Mouse (Mus musculus): ENCODE data around the gene Nelfe. TPM values are rescaled to one million over a fixed set of nuclear protein-coding genes. Genes with fewer than 3 reads are reported as not detected.
A peak's percentile ranks its signal among the peaks of the same experiment; 100 is the strongest.
"Not testable (repeated sequence)": the region's sequence is repeated elsewhere in the genome, so short reads cannot be mapped to it uniquely, and the experiment has no call there.

The Nelfe gene
- polyA plus RNA-seq, 1 experiment, result 173 TPM

DNA sequence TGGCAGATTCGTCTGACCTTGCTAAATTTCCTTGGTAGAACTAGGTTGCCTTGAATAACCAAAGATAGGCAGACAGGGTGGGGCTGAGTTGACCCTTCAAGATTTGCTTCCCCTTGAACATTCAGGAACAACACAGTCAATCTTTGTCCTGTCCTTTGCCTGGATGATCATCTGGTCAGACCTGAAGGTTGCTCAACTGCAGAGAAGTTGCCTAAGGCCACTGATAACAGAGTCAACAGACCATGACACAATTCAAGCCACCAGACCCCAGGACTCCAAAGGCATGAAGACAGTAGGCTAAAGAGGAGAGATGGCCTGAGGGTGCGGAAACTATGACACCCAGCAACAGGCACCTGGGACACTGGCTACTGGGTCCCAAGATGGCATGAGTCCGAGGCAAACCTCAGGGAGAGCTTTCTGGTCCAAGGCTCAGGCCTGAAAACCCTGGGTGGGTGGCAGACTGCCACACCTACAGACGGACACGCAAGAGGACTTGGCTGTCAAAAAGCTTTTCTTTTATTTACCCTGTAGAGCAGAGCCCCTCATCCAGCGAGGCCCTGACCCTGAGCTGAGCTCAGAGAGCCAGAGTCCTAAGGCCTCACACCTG lies 41.5 kb upstream of the Nelfe start:
- H3K4me3 ChIP-seq (ENCODE audit: control insufficient read depth, low read depth, low read length), result no peak overlapping the region
- TF ChIP-seq POLR2A (IDR thresholded peaks at IDR 0.05; ENCODE audit: control insufficient read depth, low read depth, low read length), result no peak
- H3K4me1 ChIP-seq (ENCODE audit: control insufficient read depth, insufficient read depth, low read length), result no peaks in the 10 kb centered on the region; the same call in 1 of the 2 replicates
- no peaks in the 10 kb centered on the region for H3K36me3 ChIP-seq (ENCODE audit: control insufficient read depth, insufficient read depth, low read length)
- no peak overlapping the region for H3K27ac ChIP-seq (ENCODE audit: control insufficient read depth, insufficient read depth, low read depth, low read length)
- no peaks in the 10 kb centered on the region for H3K27me3 ChIP-seq (ENCODE audit: control insufficient read depth, insufficient read depth, low read length)

DNA sequence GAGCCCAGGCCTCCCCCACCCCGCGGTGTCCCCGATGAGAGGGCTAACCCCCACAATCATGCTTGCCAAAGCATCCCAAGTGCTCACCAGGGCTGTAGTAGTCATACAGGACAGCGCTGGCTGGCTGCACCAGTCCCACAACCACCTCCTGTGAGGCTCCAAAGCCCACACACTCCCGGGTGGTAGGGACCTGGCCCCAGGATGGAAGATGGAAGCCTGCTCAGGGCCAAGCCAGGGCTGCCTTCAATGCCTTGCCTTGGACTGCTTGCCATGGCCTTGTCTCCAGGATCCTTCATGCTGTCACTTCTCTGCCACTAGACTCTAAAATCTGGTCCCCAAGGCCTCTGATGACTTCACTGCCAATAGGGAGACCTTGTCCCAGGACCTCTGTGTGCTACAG lies 39.8 kb upstream of the Nelfe start:
- not testable (repeated sequence) for H3K4me1 ChIP-seq (ENCODE audit: control insufficient read depth, insufficient read depth, low read length); H3K4me3 ChIP-seq (ENCODE audit: control insufficient read depth, low read depth, low read length); H3K27ac ChIP-seq (ENCODE audit: control insufficient read depth, insufficient read depth, low read depth, low read length); H3K27me3 ChIP-seq (ENCODE audit: control insufficient read depth, insufficient read depth, low read length); H3K36me3 ChIP-seq (ENCODE audit: control insufficient read depth, insufficient read depth, low read length)

DNA sequence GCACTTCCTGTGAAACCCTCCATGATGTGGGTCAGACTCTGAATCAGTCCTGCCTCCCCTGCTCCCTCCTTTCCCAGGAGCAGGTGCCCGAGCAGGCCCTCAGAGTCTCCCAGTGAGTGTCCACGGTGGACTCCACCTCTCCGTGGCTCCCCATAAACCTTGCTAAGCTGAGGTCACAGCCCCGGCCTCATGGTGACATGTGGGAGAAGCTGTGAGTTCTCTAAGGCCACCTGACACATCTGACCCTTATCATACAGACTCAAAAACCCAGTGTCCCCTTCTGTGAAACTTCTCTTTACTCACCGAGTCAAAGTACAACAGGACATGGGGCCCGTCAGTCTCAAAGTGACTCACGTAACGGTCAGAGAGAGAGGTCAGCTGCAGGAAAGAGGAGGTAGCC lies 39.4 kb upstream of the Nelfe start:
- not testable (repeated sequence) for H3K36me3 ChIP-seq (ENCODE audit: control insufficient read depth, insufficient read depth, low read length); H3K4me3 ChIP-seq (ENCODE audit: control insufficient read depth, low read depth, low read length); H3K4me1 ChIP-seq (ENCODE audit: control insufficient read depth, insufficient read depth, low read length); H3K27ac ChIP-seq (ENCODE audit: control insufficient read depth, insufficient read depth, low read depth, low read length); H3K27me3 ChIP-seq (ENCODE audit: control insufficient read depth, insufficient read depth, low read length)

DNA sequence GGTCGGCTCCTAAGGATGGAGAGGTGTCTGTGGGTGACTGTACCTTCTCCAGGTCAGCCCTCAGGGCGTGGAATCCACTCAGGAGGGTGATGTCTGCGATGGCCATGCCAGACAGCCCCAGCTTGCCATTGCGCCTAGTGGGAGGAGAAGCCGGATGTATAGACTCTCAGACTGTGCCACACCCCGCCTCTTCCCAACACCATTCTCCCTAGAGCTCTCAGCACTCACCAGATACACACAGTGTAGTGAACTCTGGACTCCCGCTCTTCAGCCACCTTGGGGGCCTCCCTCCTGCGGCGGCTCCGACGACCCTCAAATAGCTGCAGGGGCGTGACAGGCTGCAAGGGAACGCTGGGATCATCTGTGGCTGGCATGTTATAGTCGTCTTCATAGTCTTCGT lies 38.9 kb upstream of the Nelfe start:
- Histone ChIP-seq H3K4me1 (ENCODE audit: control insufficient read depth, insufficient read depth, low read length) (peaks cover 4% of the 10 kb centered on the region), H3K4me3 (ENCODE audit: control insufficient read depth, low read depth, low read length) (no peak overlapping the region), H3K27me3 (ENCODE audit: control insufficient read depth, insufficient read depth, low read length) (no peaks in the 10 kb centered on the region), H3K27ac (ENCODE audit: control insufficient read depth, insufficient read depth, low read depth, low read length) (no peak overlapping the region), H3K36me3 (ENCODE audit: control insufficient read depth, insufficient read depth, low read length) (no peaks in the 10 kb centered on the region)
- TF ChIP-seq POLR2A (IDR thresholded peaks at IDR 0.05; ENCODE audit: control insufficient read depth, low read depth, low read length) (no peak), CTCF (IDR thresholded peaks at IDR 0.05; ENCODE audit: control insufficient read depth, insufficient read depth, insufficient replicate concordance, low read depth, low read length) (no peak)

DNA sequence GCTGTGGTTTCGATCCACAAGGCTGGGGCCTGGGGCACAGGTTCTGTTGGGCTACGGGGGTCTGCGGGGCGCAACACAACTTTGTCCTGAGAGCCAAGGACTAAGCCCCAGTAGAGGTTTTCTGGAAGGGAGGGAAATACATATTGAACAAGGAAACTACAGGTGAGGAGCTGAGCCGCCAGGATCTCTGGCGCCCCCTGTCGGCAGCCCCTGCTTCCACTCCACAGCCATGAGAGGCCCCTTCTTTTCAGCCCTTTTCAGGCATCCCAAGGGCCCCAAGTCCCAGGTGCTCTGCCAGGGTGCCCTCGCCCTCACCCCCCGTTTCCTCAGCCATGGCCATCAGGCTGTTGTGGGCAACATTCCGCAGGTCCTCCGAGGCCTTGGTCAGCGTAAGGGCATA lies 36.4 kb upstream of the Nelfe start:
- peak; percentile 61 for TF ChIP-seq CTCF (IDR thresholded peaks at IDR 0.05; ENCODE audit: control insufficient read depth, insufficient read depth, insufficient replicate concordance, low read depth, low read length)
- H3K36me3 ChIP-seq (ENCODE audit: control insufficient read depth, insufficient read depth, low read length); H3K4me1 ChIP-seq (ENCODE audit: control insufficient read depth, insufficient read depth, low read length); H3K4me3 ChIP-seq (ENCODE audit: control insufficient read depth, low read depth, low read length); H3K27me3 ChIP-seq (ENCODE audit: control insufficient read depth, insufficient read depth, low read length); H3K27ac ChIP-seq (ENCODE audit: control insufficient read depth, insufficient read depth, low read depth, low read length): not testable (repeated sequence)

DNA sequence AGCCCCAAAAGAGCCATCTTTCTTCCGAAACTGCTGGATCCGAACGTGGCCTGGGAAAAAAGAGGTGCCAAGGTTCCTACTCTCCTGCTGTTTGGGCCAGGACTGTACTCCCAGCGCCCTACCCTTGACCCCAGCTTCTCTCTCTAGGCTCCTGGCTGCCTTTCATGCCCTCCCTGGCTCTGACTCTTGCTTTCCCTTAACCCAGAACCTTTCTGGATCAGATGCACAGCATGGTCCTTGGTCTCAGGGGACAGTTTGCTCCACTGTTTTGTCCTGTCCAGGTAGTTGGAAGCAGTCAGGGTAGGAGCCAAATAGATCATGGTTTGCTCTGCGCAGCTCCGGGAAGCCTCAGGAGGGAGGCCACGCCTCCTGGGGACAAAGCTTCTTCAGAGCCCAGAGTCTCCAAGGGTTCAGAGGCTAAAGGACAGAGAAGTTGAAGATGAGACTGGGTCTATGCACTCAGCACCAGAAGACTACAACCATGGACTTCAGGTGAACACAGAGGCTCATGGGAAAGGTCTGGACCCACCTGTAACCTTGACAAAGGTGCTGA lies 35.3 kb upstream of the Nelfe start:
- H3K4me3 ChIP-seq (ENCODE audit: control insufficient read depth, low read depth, low read length), result no peak overlapping the region
- no peaks in the 10 kb centered on the region for H3K36me3 ChIP-seq (ENCODE audit: control insufficient read depth, insufficient read depth, low read length)
- TF ChIP-seq POLR2A (IDR thresholded peaks at IDR 0.05; ENCODE audit: control insufficient read depth, low read depth, low read length) (no peak), CTCF (IDR thresholded peaks at IDR 0.05; ENCODE audit: control insufficient read depth, insufficient read depth, insufficient replicate concordance, low read depth, low read length) (no peak)
- peaks cover 4% of the 10 kb centered on the region for H3K4me1 ChIP-seq (ENCODE audit: control insufficient read depth, insufficient read depth, low read length)
- no peak overlapping the region for H3K27ac ChIP-seq (ENCODE audit: control insufficient read depth, insufficient read depth, low read depth, low read length)
- no peaks in the 10 kb centered on the region for H3K27me3 ChIP-seq (ENCODE audit: control insufficient read depth, insufficient read depth, low read length)

DNA sequence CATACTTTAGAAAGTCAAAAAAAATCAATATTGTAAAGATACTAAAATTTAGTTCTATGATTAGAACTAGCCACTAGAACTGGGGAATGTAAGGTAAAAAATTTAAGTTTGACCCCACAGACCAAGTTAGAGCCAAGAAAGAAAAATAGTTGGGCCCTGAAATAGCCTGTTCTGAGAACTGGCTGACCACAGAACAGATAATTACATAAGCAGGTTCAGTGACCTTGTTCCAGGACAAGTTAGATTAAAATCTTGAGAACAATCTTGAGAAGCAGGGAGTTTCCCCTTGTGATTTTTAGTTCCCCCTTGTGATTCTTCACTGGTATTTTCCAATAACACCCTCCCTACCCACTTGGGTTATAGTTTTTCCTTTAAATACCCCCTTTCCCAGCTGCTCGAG lies 19.4 kb upstream of the Nelfe start:
- H3K4me1 ChIP-seq (ENCODE audit: control insufficient read depth, insufficient read depth, low read length); H3K27me3 ChIP-seq (ENCODE audit: control insufficient read depth, insufficient read depth, low read length); H3K27ac ChIP-seq (ENCODE audit: control insufficient read depth, insufficient read depth, low read depth, low read length); H3K36me3 ChIP-seq (ENCODE audit: control insufficient read depth, insufficient read depth, low read length); H3K4me3 ChIP-seq (ENCODE audit: control insufficient read depth, low read depth, low read length): not testable (repeated sequence)

DNA sequence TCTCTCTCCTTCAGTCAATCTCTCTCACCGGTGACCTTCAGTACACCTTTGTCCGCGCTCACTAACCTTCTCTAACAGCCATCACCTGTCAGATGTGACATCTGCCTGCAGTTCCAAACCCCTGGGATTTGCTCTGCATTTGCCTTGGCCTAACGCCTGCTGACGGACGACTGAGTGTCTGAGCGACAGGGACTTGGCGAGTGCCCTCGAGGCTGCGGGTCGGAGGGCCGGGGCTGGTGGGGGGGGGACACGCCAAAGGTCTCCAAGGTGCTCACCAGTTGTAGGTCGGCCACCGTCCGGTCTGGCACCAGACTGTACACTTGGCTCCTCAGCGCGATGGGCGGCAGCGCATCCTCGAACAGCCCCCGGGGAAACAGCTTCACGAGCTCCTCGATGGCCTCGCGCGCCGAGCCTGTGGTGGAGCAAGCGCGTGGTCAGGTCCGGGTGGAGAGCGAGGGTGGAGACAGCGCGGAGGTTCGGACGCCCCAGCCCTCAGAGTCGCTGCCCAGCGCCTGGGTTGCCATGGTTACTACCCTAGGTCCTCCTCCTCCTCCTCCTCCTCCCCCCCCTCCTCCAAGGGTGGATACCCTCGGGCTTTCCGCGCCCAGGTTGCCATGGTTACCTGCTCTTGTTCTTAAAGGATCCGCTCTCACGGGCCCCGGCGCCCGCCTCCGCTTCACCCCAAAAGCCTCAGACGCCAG lies 13.9 kb upstream of the Nelfe start:
- Histone ChIP-seq H3K4me3 (ENCODE audit: control insufficient read depth, low read depth, low read length) (peak overlapping the region; percentile 99), H3K4me1 (ENCODE audit: control insufficient read depth, insufficient read depth, low read length) (peaks cover 14% of the 10 kb centered on the region), H3K27me3 (ENCODE audit: control insufficient read depth, insufficient read depth, low read length) (no peaks in the 10 kb centered on the region), H3K36me3 (ENCODE audit: control insufficient read depth, insufficient read depth, low read length) (peaks cover 1% of the 10 kb centered on the region; the same call in 1 of the 2 replicates), H3K27ac (ENCODE audit: control insufficient read depth, insufficient read depth, low read depth, low read length) (peak overlapping the region; percentile 82)
- no peak for TF ChIP-seq CTCF (IDR thresholded peaks at IDR 0.05; ENCODE audit: control insufficient read depth, insufficient read depth, insufficient replicate concordance, low read depth, low read length)
- no peak for TF ChIP-seq POLR2A (IDR thresholded peaks at IDR 0.05; ENCODE audit: control insufficient read depth, low read depth, low read length)
